Mouse (Mus musculus) A20 (cell line): ENCODE data around the gene Ptpn3.
A peak's percentile ranks its signal among the peaks of the same experiment; 100 is the strongest.

ENCODE experiments used
- DNase-seq: peaks from one replicate; pipeline ENCODE4 v3.0.0-alpha.2; 2011; ENCODE audit warnings: low read depth, low spot score

The Ptpn3 gene

DNA sequence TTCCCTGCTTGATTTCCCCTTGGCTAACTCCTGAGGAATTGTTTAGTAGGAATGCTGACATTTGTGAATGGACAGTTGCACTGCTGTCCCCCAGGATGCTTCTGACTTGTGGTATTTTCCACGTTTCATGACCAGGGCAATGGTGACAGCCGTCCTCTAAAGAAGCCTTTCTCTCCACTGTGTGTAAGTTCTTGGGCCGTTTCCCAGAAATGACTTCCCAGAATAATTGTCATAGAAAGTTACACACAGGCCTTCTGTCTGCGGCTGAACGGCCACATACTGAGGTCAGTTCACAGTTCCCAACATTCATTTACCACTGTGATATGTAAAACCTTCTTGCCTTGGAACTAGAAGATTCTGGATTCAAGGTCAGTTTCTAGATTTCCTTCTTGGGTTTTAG, 129.8 kb downstream of the Ptpn3 start:
- DNase-seq, result no peak

GRCm38 (mm10) chr4:57168680-57169079, 133.0 kb downstream of the Ptpn3 start:
- no peak for DNase-seq

- DNase-seq, result no peak
Observed at GRCm38 (mm10) chr4:57168277-57168676, 133.4 kb downstream of the Ptpn3 start.

- DNase-seq, result peak; percentile 42
Observed at GRCm38 (mm10) chr4:57166922-57167870, 134.4 kb downstream of the Ptpn3 start.

DNA sequence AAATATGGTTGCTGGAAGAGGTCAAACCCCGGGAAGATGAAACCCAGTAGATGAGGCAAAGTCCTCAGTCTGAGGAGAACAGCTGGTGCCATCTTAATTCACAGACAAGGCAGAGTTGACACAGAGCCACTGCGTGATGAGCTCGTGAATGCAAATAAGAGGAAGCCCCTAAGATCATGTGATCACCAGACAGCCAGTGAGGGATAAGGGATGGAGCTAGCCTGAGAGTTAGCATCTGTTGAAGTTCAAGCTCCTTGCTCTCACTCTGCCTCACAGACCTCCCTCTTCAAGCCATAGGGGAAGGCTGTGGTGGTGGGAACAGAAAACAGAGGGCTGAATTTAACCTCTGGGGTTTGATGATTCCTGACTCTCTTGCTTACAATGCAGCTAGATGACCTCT, 136.0 kb downstream of the Ptpn3 start:
- peak; percentile 44 for DNase-seq

GRCm38 (mm10) chr4:57164578-57165210, 136.9 kb downstream of the Ptpn3 start:
- DNase-seq, result no peak

DNA sequence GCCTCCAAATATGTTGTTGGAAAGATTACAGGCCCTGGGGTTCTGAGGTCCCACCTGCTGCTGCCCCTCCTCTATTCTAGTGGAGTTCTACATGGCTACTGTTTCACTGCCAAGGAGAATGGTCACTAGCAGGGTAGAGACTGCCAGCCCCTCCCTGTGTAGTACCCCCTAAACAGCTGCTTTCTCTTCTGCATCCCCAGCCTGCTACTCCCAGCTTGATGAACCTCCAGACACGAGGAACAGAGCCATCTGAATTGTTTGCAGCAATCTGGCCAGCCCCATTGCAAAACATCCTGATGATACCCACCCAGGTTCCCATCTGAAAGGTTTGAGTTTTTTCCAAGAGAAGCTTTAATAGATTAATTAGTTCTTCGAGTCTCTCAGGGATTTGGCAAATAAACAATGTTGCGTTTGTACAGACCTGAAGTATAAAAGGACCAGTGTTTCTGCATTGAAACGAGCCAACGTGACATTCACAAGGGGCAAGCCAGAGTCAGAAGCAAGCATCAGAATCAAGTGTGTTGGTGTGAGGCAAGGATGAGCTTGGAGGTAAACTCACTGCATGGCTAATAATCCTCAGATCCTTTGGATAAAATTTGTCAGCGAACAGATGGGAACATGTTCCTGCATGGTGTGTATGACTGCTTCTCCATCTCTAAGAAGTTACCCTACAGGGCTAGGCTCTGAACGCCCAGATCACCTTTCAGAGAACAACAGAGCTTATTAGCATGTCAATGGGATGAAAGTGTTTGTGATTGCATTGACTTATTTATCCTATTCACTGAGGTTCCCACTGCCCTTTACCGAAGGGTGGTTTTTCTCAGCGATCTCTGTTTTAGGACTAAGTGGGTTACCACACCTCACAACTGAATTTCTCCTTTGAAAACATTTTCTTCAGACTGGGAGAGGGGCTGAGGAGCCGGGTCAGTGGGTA, 138.6 kb downstream of the Ptpn3 start:
- DNase-seq, result no peak

DNA sequence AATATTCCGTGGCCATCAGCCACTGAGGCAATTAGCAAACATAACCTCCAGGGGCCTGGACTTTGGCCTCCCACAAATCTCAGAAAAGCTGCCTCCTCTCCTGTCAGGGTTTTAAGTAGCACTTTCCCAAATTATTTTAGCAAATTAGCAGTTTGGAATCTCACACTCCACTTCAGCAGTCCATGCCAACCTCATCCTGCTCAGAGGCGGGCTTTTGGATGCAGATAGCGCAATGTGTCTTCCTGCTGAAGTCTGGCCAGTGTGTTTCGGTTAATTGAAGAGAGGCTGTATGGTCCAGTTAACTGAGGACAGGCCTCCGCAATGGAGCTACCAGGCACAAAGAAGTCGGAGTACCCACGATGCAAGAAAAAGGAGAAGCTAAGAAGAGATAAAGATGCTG, 141.1 kb downstream of the Ptpn3 start:
- no peak for DNase-seq

GRCm38 (mm10) chr4:57156549-57157169, 145.0 kb downstream of the Ptpn3 start:
- DNase-seq, result no peak

- DNase-seq, result no peak
Observed at GRCm38 (mm10) chr4:57153838-57154237, 147.8 kb downstream of the Ptpn3 start.

DNA sequence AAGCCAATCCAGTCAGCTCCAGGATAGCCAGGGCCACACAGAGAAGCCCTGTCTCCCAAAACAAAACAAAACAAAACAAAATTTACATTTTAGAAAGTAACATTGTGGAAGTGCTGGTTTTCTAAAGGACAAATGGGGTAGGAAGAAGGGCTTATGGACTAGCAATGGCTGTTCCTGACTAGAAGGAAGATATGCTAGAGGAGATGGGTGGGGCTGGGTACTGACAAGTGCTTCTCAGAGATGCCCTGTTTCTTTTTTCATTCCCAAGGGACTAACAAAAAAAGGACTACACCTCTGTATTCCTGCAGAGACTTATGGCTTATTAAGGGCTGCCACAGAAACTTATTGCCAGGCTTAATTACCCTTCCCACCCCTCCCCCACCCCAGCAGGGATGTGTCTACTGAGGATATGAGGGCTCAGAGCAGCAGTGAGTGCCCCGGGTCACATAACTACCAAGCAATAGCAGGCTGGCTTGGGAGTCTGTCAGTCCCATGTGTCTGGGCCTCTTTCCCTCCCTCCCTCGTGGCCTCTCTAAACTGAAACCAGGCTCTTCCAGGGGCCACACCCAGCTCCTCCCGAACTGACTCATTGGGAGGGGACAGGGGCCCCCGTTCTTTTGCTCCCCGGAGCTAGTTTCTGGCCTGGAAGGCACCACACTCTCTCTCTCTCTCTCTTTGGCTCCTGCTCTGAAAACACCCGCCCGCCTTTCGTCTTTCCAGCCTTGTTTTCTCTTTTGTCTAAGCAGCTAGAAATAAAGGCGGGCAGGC, 148.4 kb downstream of the Ptpn3 start:
- DNase-seq, result no peak

- DNase-seq, result no peak
Observed at GRCm38 (mm10) chr4:57148182-57148581, 153.5 kb downstream of the Ptpn3 start.

- DNase-seq, result no peak
Observed at GRCm38 (mm10) chr4:57143026-57143937, 158.4 kb downstream of the Ptpn3 start, which contains the start of gene Epb41l4b. TSS of gene Epb41l4b (minus strand) at chr4:57143437.

GRCm38 (mm10) chr4:57142374-57143025, 159.1 kb downstream of the Ptpn3 start:
- DNase-seq, result no peak

DNA sequence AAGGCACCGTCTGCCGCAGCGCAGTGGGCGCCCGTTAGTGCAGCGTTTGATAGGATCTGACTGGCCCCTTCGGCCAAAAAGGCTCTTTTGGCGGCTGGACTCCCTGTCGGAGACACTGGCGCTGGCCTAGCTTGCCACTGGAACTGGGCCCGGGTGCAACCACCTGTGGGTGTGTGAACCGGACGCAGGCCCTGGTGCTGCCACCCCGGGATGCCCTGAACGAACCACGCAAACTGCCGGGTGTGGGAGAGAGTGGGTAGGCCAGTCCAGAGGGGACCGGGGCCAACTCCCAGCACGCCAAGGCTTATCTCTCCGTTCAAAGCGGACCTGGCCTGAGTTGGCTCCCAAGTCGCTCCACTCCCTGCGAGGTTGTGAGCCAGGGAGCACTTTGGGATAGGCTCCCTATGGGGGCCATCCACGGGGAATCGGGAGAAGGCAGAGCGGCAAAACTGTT, 159.7 kb downstream of the Ptpn3 start:
- no peak for DNase-seq

- DNase-seq, result no peak
Observed at GRCm38 (mm10) chr4:57140992-57141717, 160.5 kb downstream of the Ptpn3 start.
